Mouse (Mus musculus) regulatory T cell (primary cell): ENCODE measurements around the gene S100a13.

Experiments
- in situ Hi-C: fragments of 300-600 bp; cut with MboI, MseI; formaldehyde crosslinking; loops from one replicate; pipeline ENCODE4 v1.15.1; 2025; ENCODE audit warnings: high pct_unique_total_duplicates

The S100a13 gene

DNA sequence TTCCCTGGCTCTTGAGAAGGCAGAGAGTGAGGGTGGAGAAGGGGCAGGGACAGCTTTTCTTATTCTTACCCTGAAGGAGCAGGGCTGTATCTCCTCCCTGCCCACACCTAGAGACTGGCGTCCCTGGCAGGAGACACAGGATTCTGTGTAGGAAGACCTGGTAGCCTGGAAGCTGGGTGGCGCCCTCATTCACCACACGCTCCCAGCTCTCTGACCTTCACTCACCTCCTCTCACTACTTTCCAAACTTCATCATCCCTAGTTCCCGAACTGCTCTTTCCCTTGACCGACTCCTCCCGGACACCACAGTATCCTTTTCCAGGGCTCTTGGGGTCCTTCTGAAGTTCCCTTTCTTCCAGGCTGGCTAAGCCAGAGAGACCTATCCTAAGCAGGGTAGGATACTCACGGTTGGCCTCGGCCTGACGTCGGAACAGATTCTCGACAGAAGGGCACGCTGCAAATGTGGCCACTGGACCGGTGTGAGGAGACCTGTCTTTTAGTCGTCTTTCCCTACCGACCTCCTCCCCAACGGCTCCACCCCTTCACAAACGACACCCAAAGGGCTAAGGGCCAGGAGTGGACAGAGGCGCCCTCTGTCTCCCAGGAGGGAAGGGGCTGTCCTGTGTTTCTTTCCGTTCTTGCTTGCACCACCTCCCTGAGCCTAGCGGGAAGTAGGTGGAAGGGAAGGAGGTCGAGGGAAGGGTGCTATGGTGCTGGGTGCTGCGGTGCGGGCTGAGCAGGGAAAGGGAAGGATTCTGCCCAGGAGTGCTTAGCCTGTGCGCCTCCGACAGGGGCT is at the start of gene S100a13, which contains the start of gene S100a1:
Gene S100a13, plus strand, starts transcription at position 640 of the 795 bp plus-strand sequence.
Gene S100a1, minus strand, starts transcription at position 597 of the 795 bp plus-strand sequence.
- in situ Hi-C loops: loop anchor here (10.0 kb wide), 1 partner anchor 131 kb away; no protein-coding TSS in a partner anchor

DNA sequence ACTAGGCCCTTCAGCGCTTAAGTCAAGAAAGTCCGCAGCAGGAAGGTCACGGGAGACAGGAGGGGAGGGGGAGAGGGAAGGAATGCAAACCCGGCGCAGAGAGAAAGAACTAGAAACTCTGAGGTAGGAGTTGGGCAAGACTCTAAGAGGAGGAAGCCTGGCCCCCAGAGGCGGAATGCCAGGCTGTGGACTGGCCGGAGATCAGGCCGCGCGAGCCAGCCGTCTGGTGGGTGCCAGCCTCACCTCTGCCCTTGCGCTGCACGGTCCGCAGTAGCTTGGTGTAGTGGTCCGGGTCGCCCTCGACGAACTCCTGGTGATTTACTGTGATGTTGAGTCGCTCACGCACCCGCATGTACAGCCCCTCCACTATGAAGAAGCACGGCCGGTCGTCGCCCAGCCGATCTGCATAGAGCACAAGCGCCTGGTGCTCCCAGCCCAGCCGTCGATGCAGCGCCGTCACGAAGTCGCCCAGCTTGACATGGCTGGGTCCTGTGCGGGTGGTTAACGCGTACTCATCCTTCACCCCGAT is 49.6 kb upstream of the S100a13 start:
- in situ Hi-C loops: no loop called here

DNA sequence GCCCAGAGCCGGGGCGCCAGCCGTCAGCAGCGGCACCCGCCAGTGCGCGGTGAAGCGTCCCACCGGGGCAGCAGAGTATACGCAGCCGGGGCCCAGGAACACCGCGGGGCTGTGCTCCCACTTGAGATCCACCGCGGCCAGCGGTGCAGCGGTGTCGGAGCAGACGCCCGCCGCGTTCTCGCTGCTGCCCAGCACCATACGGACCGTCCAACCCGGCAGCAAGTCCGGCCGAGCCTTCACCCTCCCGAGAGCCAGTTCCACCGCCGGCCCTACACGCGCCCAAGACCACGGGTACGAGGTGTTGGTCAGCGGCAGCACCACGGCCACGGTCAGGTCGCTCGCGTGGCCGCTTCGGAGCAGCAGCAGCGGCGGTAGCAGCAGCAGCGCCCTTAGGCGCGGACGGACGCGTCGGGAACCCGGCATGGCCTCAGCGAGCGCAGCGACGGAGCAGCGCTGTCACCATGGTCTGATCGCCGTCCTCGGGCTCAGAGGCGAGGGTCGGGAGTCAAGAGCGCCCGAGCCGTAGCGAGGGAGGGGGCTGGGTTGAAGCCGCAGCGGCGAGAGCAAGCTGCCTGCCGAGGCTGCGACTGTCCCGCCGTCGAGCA is 49.1 kb upstream of the S100a13 start:
- in situ Hi-C loops: no loop called here

DNA sequence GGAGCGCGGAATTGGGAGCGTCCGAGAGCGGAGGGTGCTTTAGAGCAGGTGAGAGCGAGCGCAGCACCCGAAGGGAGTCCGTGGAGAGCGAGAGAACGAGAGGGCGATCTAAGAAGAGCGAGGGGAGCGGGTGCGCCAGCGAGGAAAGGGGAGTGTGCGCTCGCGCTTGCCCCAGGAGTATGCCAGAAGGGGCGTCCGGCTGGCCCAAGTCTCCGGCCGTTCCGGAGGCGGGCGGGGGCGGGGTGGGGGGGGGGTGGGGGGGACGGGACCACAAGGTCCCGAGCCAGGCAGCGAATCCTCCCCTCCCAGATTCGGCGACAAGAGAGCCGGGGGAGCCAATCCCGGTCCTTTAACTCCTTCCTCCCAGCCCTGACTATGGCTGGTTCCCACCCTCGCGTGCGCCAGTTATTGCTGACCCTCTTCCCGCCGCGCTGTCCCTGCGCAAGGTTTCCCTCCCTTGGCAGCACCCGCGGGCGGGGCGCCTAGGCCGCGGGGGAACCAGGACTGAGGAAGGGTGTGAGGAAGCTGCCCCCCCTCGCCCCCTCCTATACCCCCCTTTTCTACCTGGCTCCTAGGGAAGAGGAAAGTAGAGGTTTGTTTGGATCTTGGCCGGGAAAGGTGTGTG is 48.4 kb upstream of the S100a13 start, which contains the start of gene Npr1:
Gene Npr1, minus strand, starts transcription at position 181 of the 625 bp plus-strand sequence.
- in situ Hi-C loops: no loop called here

DNA sequence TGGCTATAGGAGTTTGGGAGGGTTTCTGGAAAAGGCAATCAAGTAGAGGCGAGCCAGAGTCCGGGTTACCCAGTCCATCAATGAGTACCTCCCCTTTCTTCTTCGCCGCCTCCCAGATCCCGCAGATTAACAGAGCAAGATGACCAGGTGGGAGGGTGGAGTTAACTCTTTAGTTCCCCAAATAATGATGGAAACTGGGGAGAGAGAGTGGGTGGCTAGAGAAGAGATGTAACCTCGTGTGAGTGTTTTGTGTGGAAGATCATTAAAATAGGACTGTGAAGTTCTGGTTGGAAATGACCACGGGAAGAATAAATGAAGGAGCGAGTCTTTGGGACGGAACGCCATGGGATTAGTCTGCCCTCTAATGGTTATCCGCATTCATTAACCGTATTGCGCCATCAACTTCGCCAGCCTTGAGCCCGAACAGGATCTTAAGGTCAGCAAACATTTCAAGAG is 47.9 kb upstream of the S100a13 start:
- in situ Hi-C loops: no loop called here

DNA sequence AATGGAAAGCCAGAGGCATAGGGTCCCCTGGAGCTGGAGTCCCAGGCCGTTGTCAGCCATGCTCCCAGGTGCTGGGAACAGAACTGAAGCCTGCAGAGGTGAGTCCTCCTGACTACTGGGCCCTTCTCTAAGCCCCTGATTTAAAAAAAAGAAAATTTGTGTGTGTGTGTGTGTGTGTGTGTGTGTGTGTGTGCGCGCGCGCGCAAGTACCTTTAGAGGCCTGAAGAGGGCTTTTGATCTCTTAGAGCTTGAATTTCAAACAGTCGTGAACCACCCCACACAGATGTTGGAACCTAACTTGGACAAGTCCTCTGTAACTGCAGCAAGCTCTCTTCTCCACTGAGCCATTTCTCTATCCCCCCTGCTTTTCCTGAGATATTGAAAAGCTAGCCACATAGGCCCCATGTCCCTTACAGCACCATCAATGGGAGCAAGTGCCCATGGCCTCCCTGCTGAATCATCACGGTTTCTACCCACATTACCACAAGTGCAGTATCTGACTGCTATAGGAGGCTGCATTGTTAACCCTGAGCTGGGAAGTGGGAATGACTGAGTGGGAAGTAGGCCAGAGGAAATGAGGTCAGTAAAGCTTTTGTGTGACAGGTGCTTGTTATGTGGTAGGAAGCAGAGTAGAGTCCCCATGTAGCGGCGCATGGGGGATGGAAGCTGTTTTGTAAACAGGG is 46.5 kb upstream of the S100a13 start:
- in situ Hi-C loops: no loop called here

DNA sequence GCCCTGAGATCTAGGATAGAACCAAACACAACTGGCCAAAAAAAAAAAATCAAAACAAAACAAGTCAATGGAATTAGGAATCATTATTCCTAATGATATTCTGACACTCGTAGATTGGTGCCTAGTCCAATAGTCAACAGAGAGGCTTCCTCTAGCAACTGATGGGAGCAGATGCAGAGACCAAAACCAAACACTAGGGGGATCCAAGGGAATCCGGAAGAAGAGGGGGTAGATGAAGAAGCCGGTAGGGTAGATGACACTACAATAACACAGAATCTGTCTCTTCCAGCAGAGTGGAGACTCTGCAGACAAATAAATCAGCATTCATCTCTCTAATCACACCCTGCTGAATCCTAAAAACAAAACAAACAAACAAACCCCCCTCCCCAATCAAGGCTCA is 42.0 kb upstream of the S100a13 start:
- in situ Hi-C loops: no loop called here

DNA sequence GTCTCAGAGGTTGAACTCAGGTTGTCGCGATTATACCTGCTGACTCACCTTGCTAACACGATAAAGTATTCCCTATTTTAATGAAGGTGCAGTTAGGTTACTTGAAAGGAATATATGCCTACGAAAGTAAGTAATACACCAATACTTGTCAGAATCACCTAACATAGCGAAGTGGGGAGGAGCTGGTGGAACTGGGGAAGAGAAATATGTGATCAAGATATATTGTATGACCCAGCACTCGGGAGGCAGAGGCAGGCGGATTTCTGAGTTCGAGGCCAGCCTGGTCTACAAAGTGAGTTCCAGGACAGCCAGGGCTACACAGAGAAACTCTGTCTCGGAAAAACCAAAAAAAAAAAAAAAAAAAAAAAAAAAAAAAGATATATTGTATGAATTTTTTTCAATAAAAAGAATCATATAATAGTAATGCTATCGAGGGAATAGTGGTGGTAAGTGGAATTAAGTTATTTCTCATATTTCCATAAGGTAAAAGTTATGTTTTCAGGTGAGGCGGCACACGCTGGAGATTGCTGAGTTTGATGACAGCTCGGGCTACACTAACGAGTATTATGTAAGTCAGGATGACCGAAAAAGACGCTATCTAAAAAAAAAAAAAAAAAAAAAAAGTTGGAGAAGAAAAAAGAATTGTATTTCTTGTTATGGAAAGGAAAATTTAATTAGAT is 38.9 kb upstream of the S100a13 start:
- in situ Hi-C loops: no loop called here

DNA sequence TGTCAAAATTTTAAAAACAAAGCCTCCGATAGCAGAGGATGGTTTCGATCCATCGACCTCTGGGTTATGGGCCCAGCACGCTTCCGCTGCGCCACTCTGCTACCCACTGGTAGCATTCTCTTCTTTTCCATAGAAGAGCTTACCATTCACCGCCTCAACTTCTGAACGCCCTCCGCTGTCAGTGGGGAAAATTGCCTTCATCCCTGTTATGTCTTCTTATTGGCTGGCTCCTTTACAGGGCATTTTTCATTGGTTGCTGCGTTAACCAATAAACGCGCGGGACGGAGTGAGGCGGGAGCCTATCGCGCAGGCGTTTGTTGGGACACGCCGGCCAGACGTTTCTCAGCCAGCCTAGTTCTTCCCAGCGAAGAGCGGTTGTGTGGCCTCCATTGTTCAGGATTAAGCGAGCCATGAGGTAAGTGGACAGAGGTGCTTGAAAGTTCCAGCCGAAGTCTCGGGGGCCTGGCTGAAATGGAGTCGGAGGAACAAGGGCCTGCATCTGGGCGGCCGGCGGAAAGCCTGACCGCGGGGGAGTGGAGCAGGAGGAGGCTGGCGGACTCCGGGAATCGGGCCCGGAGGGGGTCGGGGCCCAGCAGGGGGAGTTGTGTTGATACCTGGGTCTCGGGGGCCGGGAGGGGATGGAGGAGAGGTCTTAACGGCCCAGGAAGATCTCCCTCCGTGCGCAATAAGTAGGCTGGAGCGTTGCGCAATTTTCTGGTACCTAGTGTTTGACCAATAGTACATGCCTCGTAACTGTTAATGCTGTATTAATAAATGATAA is 38.2 kb upstream of the S100a13 start, which contains the start of gene Ilf2:
Gene Ilf2, plus strand, starts transcription at position 296 of the 781 bp plus-strand sequence.
- in situ Hi-C loops: no loop called here

DNA sequence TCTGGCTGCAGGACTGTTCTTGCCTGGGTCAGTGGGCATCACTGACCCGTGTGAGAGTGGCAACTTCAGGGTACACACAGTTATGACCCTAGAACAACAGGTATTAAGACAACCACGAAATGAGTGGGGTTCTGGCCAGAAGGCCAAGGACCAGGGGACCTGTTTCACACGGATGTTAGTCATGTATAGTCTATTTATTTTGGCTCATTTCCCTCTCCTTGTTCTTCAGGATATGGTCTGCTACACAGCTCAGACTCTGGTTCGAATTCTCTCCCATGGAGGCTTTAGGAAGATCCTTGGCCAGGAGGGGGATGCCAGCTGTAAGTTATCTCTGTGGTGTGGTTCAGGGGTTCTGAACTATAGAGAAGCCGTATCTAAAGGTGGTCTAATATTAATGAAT is 27.2 kb upstream of the S100a13 start:
- in situ Hi-C loops: no loop called here

DNA sequence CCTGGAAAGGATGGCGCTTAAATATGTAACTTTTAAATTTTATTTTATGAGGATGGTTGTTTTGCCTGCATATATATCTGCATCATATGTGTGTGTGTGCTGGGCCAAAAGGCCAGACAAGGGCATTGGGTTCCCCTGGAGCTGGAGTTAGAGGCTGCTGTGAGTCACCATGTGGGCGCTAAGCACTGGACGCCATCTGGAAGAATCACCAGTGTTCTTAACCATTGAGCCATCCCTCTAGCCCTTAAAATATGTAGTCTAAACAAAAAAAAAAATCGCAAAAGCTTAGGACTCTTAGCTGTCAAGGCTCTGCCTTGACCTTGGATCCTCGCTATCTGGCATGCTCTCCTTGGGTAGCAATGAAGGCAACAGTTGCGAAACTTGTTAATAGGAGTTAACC is 25.7 kb upstream of the S100a13 start:
- in situ Hi-C loops: no loop called here

DNA sequence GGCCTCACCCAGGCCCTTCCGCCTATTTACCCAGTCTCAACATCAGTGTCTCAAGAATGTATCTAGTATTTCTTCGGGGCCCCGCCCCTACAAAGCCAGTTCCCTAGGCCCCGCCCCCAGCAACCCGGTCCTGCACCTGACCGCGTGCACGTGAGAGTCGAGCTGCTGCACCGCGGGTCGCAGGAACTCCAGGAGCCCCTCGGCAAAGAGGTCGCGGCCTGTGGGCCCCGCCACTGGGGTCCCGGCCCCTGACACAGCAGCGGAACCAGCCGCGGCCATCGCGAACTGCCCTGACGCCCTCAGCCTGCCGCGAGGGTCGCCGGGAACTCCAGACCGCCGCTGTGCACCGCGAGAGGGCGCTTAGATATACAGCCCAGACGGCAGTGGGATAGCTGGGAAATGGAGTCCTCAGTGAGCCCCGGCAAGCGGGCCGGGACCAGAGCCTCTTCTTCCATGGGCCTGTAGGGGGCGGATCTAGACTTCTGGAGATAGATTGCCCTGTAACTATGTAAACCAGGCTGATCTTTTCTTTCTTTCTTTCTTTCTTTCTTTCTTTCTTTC is 23.5 kb upstream of the S100a13 start, which contains the start of gene Snapin:
Gene Snapin, minus strand, starts transcription at position 338 of the 561 bp plus-strand sequence.
- in situ Hi-C loops: loop anchor here (5.0 kb wide), 1 partner anchor 97 kb away; no protein-coding TSS in a partner anchor

DNA sequence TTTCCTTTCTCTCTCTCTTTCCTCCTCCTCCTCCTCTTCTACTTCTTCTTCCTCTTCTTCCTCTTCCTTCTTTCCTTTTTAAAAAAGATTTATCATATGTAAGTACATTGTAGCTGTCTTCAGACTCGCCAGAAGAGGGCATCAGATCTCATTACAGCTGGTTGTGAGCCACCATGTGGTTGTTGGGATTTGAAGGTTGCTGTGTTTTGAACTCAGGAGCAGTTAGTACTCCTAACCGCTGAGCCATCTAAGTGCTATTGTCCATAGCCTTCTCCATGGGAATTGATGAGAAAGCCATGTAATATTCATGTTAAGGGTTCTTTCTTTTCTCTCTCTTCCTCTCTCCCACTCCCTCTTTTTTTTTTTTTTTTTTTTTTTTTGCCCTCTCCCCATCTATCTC is 22.9 kb upstream of the S100a13 start:
- in situ Hi-C loops: loop anchor here (5.0 kb wide), 1 partner anchor 96 kb away; no protein-coding TSS in a partner anchor

DNA sequence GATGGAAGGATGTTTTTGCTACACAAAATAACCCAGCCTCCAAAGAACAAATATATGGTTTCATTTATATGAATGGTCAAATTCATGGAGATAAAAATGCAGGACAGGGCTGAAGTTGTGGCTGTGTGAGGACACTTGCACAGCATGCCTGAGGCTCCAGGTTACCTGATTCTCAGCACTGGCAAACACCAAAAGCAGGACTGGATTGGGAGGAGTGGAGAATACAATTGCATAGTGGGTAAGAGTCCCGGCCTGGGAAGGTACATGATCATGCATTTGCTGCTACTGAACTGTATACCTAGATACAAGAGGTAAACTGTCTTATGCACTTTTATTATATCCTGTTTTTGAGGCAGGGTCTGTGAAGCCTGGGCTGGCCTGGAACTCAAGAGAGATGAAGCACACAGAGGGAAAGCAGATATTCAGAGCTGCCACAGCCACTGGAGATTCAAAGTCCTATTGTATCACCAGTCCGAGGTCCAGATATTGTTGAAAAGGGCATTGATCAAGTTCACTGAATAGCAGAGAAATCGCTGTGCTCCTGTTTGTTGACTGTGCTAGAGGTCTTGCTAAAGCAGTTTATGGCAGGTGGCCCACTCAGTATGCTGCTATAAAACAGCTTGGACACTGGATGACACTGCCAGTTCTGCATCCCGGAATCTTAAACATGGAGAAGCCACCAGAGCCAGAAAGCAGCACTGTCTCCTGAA is 20.2 kb upstream of the S100a13 start:
- in situ Hi-C loops: loop anchor here (5.0 kb wide), 1 partner anchor 93 kb away; no protein-coding TSS in a partner anchor

DNA sequence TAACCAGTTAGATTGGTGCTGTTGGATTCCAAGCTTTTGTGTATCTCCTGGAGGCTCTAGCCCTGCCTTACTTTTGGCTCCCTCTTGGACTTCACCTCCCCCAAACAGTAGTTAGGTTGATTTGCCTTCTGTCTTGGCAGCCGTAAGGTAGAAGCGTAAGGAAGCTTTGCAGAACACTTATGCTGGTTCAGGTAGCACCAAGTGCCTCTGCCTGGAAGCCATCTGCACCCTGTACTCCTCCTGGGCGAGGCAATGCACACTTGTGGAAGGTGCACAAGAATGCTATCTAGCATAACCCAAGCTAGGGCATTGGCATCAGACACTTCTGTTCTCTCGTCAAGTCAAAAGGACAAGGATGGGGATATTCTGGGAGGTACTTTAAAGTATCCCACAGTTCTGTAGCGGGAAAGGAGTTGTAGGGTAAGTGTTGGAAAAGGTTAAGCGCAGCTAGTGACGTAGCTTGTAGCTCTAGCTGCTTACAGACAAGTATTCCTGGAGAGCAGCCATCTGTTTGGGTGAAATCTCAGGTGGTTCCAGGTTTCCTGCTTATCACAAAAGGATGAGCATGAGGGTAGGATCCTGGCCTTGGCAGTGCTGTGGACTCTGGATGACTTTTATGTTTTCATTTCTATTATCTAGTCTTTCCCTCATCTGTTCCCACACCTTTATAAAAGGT is 18.2 kb upstream of the S100a13 start:
- in situ Hi-C loops: no loop called here

DNA sequence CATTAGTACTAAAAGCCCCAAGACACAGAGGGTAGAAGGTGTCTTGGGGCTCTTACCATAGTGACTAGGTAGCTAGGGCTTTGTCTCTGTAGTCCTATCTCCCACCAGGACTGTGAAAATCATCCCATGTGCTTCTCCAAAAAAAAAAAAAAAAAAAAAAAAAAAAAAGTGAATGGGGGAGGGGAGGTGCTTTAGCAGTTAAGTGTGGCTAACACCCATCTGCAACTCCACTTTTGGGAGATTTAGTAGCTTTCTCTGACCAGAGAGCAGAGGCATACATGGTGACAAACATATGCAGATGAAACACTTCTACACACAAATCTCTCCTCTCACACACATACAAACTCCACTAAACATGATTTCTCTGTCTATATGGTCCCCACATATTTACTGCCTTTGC is 16.6 kb upstream of the S100a13 start:
- in situ Hi-C loops: no loop called here

DNA sequence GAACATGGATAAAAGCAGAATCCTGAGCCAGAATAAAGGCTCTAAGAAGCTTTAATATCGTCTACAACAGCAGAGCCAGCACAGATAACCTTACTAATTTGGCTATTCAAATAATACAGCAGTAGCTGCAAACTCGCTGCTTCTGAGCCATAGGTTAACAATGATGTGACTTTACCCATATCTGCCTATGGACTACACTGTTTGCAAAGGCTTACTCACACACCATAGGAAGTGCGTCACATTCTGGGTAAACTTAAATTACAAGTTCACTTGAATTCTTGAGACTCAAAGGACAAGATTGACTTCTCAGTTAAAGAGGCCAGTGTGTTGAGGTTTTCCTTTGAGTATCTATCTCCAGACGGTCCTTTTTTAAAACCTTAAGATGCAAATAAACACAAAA is 10.8 kb upstream of the S100a13 start:
- in situ Hi-C loops: no loop called here

DNA sequence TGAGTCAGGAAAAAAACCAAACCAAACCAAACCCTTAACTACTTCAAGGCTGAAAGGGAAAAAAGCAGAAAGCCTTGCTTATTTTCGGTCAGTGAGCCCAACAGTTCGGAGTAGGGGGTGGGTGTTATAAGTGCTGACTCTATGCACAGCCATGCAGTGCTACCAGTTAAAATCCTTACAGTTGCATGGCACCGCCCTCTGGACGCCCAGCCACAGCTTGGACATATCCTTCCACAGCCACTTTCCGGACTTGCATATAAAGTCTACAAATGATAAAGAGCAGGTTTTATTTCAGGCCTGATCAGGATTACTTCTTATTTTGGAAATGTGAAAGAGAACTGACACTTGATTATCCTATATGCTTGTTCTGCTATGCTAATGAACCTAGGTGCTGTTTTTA is 9.0 kb upstream of the S100a13 start:
- in situ Hi-C loops: no loop called here
